Mouse (Mus musculus) olfactory bulb, adult 2 months (tissue): ENCODE data around the gene Cep63. TPM values are rescaled to one million over a fixed set of nuclear protein-coding genes. Genes with fewer than 3 reads are reported as not detected.

Source experiments
- H3K27ac ChIP-seq: fragments of 200-500 bp; 2 replicates; pipeline ENCODE4 v1.5.1; 2012; ENCODE audit warnings: low read depth, low read length; ENCODE audit not compliant: insufficient read depth
- H3K4me1 ChIP-seq: fragments of 200-500 bp; 2 replicates; pipeline ENCODE4 v1.6.1; 2012; ENCODE audit warnings: low read length; ENCODE audit not compliant: control insufficient read depth, insufficient read depth
- H3K4me3 ChIP-seq: fragments of 200-500 bp; 2 replicates; pipeline ENCODE4 v1.5.1; 2012; ENCODE audit warnings: mild to moderate bottlenecking, low read depth, low read length, moderate library complexity; ENCODE audit not compliant: insufficient read depth
- CTCF ChIP-seq: fragments of 200-500 bp; IDR thresholded peaks from 2 replicates; pipeline ENCODE4 v1.5.1; 2012; ENCODE audit warnings: low read depth, mild to moderate bottlenecking, low read length, moderate library complexity; ENCODE audit not compliant: insufficient read depth
- POLR2A ChIP-seq: fragments of 200-500 bp; IDR thresholded peaks from 2 replicates; pipeline ENCODE4 v1.6.1; 2012; ENCODE audit warnings: mild to moderate bottlenecking, low read depth, low read length, moderate library complexity; ENCODE audit not compliant: insufficient read depth
- WGBS: fragments of 180-500 bp; shearing (Covaris S2); methylation state at CpG from one replicate; pipeline ENCODE4 v1.1.7; 2018; 5-methylcytosine and 5-hydroxymethylcytosine counted together
- polyA plus RNA-seq: library from polyadenylated mRNA; stranded (reverse); fragments of >200 nt; gene quantifications from 2 replicates; pipeline ENCODE4 v1.2.4, GENCODE M21; 2012; ENCODE audit warnings: low replicate concordance; ENCODE audit not compliant: missing spikeins, insufficient read depth, insufficient read length

Cep63 gene
- not detected in 2 replicates for polyA plus RNA-seq

DNA sequence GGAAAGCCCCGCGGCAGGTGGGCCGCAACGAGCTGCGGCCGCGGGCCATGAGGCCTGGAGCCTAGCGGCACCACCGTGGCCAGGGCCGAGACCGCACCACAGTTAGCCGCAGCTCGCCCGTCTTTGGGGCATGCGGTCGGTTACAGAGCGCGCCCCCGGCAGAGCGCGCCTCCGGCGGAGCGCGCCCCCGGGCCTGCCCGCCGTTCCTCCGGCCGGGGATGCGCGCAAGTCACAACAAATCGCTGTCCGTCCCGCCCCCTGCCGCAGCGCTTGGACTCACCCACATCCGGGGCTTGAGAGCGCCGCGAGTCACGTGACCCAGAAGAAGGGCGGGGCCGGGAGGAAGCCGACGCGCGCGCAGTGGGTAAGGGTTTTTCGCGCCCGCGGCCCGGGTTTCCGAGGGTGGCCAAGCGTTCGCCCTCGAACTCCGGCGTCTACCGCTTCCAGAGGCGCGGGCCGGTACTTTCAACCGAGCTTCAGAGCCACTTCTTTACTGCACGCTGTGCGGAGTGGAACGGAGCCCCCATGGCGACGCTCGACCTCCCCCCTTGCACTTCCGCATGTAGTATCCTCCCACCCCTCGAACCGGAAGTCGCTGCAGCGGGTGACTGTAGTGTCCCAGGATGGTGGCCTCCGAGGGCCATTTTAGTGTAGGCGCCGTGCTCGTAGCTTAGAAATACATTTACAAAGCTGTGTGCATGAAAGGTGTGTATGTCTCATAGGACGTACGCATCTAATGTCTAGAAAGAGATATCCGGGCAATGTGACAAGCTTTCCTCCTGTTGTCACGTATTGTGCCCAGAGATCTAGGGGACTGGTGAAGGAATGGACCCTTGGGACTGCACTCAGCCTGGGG, at the start of gene Cep63, which contains the start of gene Anapc13:
Gene Cep63 (minus strand): TSS at position 552 of the 856 bp plus-strand sequence.
Gene Anapc13 (plus strand): TSS at position 314 of the 856 bp plus-strand sequence.
- H3K4me3 ChIP-seq: peak within 1 kb of the TSS; percentile 92
- H3K27ac ChIP-seq: peak within 1 kb of the TSS; percentile 93
- H3K4me1 ChIP-seq: peaks cover 3% of the 10 kb centered on the region; the same call in 1 of the 2 replicates
- WGBS: under 1% methylated on average over 84 of the region's 84 CpGs
- peak; percentile 78; the same call in 1 of the 2 replicates for TF ChIP-seq POLR2A
- no peak for TF ChIP-seq CTCF

DNA sequence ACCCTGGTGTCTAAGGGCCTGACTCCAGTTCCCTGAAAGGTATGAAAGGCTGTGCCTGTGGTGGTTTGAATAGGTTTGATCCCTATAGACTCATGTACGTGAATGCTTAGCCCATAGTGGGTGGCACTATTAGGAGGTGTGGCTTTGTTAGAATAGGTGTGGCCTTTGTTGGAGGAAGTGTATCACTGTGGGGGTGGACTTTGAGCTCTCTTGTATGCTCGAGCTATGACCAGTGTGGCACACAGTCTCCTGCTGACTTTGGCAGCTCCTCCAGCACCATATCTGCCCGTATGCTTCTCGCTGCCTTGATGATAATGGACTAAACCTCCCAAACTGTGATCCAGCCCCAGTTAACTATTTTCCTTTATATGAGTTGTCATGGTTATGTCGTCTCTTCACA, 49.6 kb upstream of the Cep63 start:
- Histone ChIP-seq H3K4me3 (no peak overlapping the region), H3K27ac (no peak overlapping the region), H3K4me1 (peaks cover 3% of the 10 kb centered on the region; the same call in 1 of the 2 replicates)
- TF ChIP-seq POLR2A: no peak
- WGBS: 85% methylated on average over 5 of the region's 5 CpGs

GRCm38 (mm10) chr9:102673381-102673780, 47.0 kb upstream of the Cep63 start:
- 53% methylated on average over 7 of the region's 7 CpGs for WGBS
- peaks cover 3% of the 10 kb centered on the region; the same call in 1 of the 2 replicates for H3K4me1 ChIP-seq
- no peak overlapping the region for H3K4me3 ChIP-seq
- TF ChIP-seq POLR2A: no peak
- TF ChIP-seq CTCF: no peak
- H3K27ac ChIP-seq: no peak overlapping the region

- WGBS: 95% methylated on average over 12 of the region's 12 CpGs
- TF ChIP-seq POLR2A: no peak
- no peak for TF ChIP-seq CTCF
- Histone ChIP-seq H3K4me3 (no peak overlapping the region), H3K4me1 (peaks cover 3% of the 10 kb centered on the region; the same call in 1 of the 2 replicates), H3K27ac (no peak overlapping the region)
These were observed 42.6 kb upstream of the Cep63 start for GRCm38 (mm10) chr9:102668906-102669305.

DNA sequence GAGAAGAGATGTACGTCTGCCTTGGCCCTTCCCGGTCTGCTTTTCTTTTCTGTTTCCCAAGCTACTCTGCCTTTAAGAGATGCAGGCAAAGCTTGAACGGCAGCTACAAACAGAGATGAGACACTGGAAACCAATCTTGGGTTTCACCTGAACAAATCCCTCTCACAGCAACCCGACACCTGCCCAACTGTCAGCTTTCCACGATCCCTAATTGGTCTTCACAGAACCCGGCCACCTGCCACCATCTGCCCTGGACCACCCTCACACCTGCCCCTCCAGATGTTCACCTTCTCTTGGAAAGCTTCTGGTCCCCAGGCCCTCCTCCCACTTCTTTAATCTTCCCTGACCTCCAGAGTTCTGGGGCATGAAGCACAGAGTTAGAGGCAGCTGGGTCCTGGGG, 41.8 kb upstream of the Cep63 start:
- Histone ChIP-seq H3K27ac (no peak overlapping the region), H3K4me1 (no peaks in the 10 kb centered on the region), H3K4me3 (no peak overlapping the region)
- TF ChIP-seq CTCF (no peak), POLR2A (no peak)
- WGBS: 65% methylated on average over 6 of the region's 6 CpGs

DNA sequence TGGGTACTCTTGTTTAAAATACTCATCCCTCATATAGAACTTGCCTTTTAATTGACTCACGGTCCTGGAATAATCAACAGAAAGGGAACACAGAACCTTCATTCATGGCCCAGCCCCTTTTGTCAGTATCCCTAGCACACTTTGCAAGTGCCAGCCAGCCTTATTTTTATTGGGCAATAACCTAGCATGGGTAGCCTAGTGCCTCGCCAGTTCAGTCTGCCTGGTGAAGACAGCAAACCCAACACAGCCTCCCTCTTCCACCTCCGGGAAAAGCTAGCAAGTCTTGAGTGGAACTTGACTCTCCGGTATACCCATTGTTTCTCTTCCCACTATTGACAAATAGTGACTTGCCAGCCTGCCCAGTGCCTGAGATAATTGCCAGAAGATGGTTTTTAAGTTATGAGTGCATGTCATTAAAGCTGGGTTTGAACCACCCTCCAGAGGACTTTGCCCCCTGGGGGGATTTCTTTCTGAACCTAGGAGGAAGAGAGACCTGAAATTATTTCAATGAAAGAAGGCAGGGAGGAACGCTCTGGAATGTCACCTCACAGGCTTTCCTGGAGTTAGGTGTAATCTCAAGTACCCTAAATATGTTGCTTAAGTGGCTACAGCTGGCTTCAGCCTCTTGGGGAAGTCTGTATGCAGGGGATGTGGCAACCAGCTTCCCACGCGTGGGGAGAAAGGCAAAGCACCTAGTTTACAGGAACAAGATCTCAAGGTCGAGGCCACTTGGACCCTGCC, 30.2 kb upstream of the Cep63 start:
- Histone ChIP-seq H3K4me1 (no peaks in the 10 kb centered on the region), H3K4me3 (no peak overlapping the region), H3K27ac (no peak overlapping the region)
- WGBS: 84% methylated on average over 8 of the region's 8 CpGs
- TF ChIP-seq CTCF: no peak
- TF ChIP-seq POLR2A: no peak

DNA sequence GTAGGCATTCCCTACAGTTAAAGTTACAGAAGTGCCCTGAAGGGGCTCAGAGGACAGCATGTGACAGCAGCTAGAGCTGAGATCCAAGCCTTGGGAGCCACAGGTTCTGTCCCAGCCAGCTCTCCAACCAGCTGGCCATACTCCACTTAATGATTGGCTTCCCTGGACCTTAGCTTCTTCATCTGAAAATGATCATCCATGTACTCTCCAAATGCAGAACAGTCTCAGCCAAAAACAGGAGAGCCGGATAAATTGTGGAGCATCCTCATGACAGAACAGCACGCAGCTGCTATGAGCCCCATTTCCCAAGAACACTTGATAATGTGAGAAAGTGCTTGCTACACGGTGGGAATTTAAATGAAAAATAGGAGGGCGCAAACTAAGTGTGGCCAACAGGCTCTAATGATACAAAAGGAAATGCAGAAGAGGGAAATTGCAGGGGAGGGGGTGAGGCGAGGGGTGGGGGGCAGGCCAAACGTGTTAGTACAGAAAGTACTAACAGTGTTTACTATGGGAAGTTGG, 24.9 kb upstream of the Cep63 start:
- Histone ChIP-seq H3K4me3 (no peak overlapping the region), H3K4me1 (peaks cover 3% of the 10 kb centered on the region; the same call in 1 of the 2 replicates), H3K27ac (no peak overlapping the region)
- WGBS: 27% methylated on average over 6 of the region's 6 CpGs
- no peak for TF ChIP-seq POLR2A
- no peak for TF ChIP-seq CTCF

GRCm38 (mm10) chr9:102650637-102651036, 24.3 kb upstream of the Cep63 start:
- 31% methylated on average over 7 of the region's 7 CpGs for WGBS
- peaks cover 3% of the 10 kb centered on the region; the same call in 1 of the 2 replicates for H3K4me1 ChIP-seq

GRCm38 (mm10) chr9:102649917-102650527, 23.7 kb upstream of the Cep63 start:
- no peak overlapping the region for H3K4me3 ChIP-seq
- TF ChIP-seq POLR2A: no peak
- no peak for TF ChIP-seq CTCF
- peaks cover 3% of the 10 kb centered on the region; the same call in 1 of the 2 replicates for H3K4me1 ChIP-seq
- H3K27ac ChIP-seq: no peak overlapping the region
- 57% methylated on average over 17 of the region's 17 CpGs for WGBS

More at GRCm38 (mm10) chr9:102650637-102651036, 24.3 kb upstream of the Cep63 start:
- Histone ChIP-seq H3K4me3 (no peak overlapping the region), H3K27ac (no peak overlapping the region)
- no peak for TF ChIP-seq CTCF
- no peak for TF ChIP-seq POLR2A
